Mouse (Mus musculus) CH12.LX (cell line): ENCODE results near the gene Ndufa13. TPM values are rescaled to one million over a fixed set of nuclear protein-coding genes. Genes with fewer than 3 reads are reported as not detected.

Source experiments
- DNase-seq: peaks from one replicate; pipeline ENCODE4 v3.0.0-alpha.2; 2013; ENCODE audit errors: extremely low read depth
- H3K27ac ChIP-seq: 2 replicates; pipeline ENCODE4 v1.5.1; 2012; ENCODE audit warnings: low read depth, mild to moderate bottlenecking, control low read depth, moderate library complexity; ENCODE audit not compliant: insufficient read depth
- H3K27me3 ChIP-seq: replicated peaks from 2 replicates; pipeline ENCODE3; 2012; ENCODE audit warnings: inconsistent platforms
- H3K36me3 ChIP-seq, 2 experiments: replicated peaks in 1 of 2; 2 replicates each; pipeline versions ENCODE3 to v1.6.1; 2012; ENCODE audit warnings: inconsistent platforms in 1 of 2, low read length in 1 of 2, mild to moderate bottlenecking in 1 of 2, mixed read lengths in 1 of 2, moderate library complexity in 1 of 2; ENCODE audit not compliant: control insufficient read depth in 1 of 2, insufficient read depth in 1 of 2
- H3K4me1 ChIP-seq, 2 experiments: 2 replicates each; pipeline ENCODE4 v1.6.1; 2012; ENCODE audit warnings: inconsistent platforms in 1 of 2, moderate library complexity in 1 of 2; ENCODE audit not compliant: insufficient read depth in 2 of 2, control insufficient read depth in 1 of 2
- H3K4me2 ChIP-seq: 2 replicates; pipeline ENCODE4 v1.6.1; 2012; ENCODE audit warnings: low read depth, mild to moderate bottlenecking, control low read depth; ENCODE audit not compliant: poor library complexity, insufficient read depth, severe bottlenecking
- H3K4me3 ChIP-seq, 3 experiments: fragments of 150-350 bp in 1 of 3; sonication (generic) in 1 of 3; replicated peaks in 1 of 3; 2 replicates each; pipeline versions ENCODE3 to v1.5.1; 2011 to 2012; ENCODE audit warnings: low read depth in 2 of 3, low read length in 2 of 3, mild to moderate bottlenecking in 2 of 3, moderate library complexity in 2 of 3, control low read depth in 1 of 3, improper control_type of control experiment in 1 of 3, inconsistent platforms in 1 of 3, mixed read lengths in 1 of 3; ENCODE audit not compliant: poor library complexity in 1 of 3
- H3K79me2 ChIP-seq: replicated peaks from 2 replicates; pipeline ENCODE4 v1.6.1; 2012; ENCODE audit warnings: mild to moderate bottlenecking, moderate library complexity; ENCODE audit not compliant: control insufficient read depth, poor library complexity, insufficient read depth, severe bottlenecking; ENCODE audit errors: extremely low read depth
- H3K9ac ChIP-seq: 2 replicates; pipeline ENCODE4 v1.6.1; 2012; ENCODE audit warnings: low read depth, mild to moderate bottlenecking, control low read depth, moderate library complexity; ENCODE audit not compliant: insufficient read depth
- H3K9me3 ChIP-seq: replicated peaks from 2 replicates; pipeline ENCODE3; 2012; ENCODE audit warnings: low read length, inconsistent platforms, mixed read lengths
- BHLHE40 ChIP-seq: IDR thresholded peaks from 2 replicates; pipeline ENCODE4 v1.6.1; 2011; ENCODE audit warnings: mild to moderate bottlenecking, low read depth, low read length, improper control_type of control experiment
- CHD1 ChIP-seq: IDR thresholded peaks from 2 replicates; pipeline ENCODE4 v1.6.1; 2012; ENCODE audit warnings: low read depth, low read length, improper control_type of control experiment, inconsistent platforms
- CHD2 ChIP-seq: IDR thresholded peaks from 2 replicates; pipeline ENCODE4 v1.6.1; 2011; ENCODE audit warnings: low read length, improper control_type of control experiment
- CTCF ChIP-seq, 2 experiments: IDR thresholded peaks in 1 of 2; conservative IDR thresholded peaks in 1 of 2; 2 replicates each; pipeline ENCODE4 v1.5.1; 2011 to 2012; ENCODE audit warnings: low read depth in 2 of 2, low read length in 2 of 2, improper control_type of control experiment in 1 of 2, inconsistent platforms in 1 of 2, mild to moderate bottlenecking in 1 of 2, moderate library complexity in 1 of 2
- ELF1 ChIP-seq: IDR thresholded peaks from 2 replicates; pipeline ENCODE4 v1.6.1; 2014; ENCODE audit warnings: low read depth, mild to moderate bottlenecking, inconsistent platforms, low read length, improper control_type of control experiment
- EP300 ChIP-seq: IDR thresholded peaks from 2 replicates; pipeline ENCODE4 v1.6.1; 2011; ENCODE audit warnings: low read length, improper control_type of control experiment
- GABPA ChIP-seq: IDR thresholded peaks from 2 replicates; pipeline ENCODE4 v1.6.1; 2012; ENCODE audit warnings: low read depth, low read length, improper control_type of control experiment, inconsistent platforms; ENCODE audit not compliant: insufficient replicate concordance
- MAX ChIP-seq: IDR thresholded peaks from 2 replicates; pipeline ENCODE4 v1.6.1; 2011; ENCODE audit warnings: low read length, improper control_type of control experiment
- MAZ ChIP-seq: IDR thresholded peaks from 2 replicates; pipeline ENCODE4 v1.6.1; 2012; ENCODE audit warnings: low read depth, mild to moderate bottlenecking, inconsistent platforms, low read length, improper control_type of control experiment, moderate library complexity
- MXI1 ChIP-seq: IDR thresholded peaks from 2 replicates; pipeline ENCODE4 v1.6.1; 2011; ENCODE audit warnings: mild to moderate bottlenecking, low read depth, low read length, improper control_type of control experiment
- MYC ChIP-seq: IDR thresholded peaks from 2 replicates; pipeline ENCODE4 v1.6.1; 2011; ENCODE audit warnings: low read depth, mild to moderate bottlenecking, improper control_type of control experiment, low read length
- NELFE ChIP-seq: IDR thresholded peaks from 2 replicates; pipeline ENCODE4 v1.6.1; 2011; ENCODE audit warnings: low read depth, low read length, improper control_type of control experiment
- PAX5 ChIP-seq: IDR thresholded peaks from 2 replicates; pipeline ENCODE4 v1.6.1; 2012; ENCODE audit warnings: low read length, inconsistent platforms, mixed read lengths
- POLR2A ChIP-seq: IDR thresholded peaks from 2 replicates; pipeline ENCODE4 v1.6.1; 2011; ENCODE audit warnings: low read depth, mild to moderate bottlenecking, improper control_type of control experiment, low read length
- POLR2AphosphoS2 ChIP-seq: IDR thresholded peaks from 2 replicates; pipeline ENCODE4 v1.6.1; 2011; ENCODE audit warnings: low read depth, low read length, improper control_type of control experiment
- RAD21 ChIP-seq: IDR thresholded peaks from 2 replicates; pipeline ENCODE4 v1.6.1; 2011; ENCODE audit warnings: low read depth, mild to moderate bottlenecking, low read length, improper control_type of control experiment, moderate library complexity
- RCOR1 ChIP-seq: conservative IDR thresholded peaks from 2 replicates; pipeline ENCODE4 v1.6.1; 2012; ENCODE audit warnings: low read depth, mild to moderate bottlenecking, inconsistent platforms, low read length, improper control_type of control experiment
- SIN3A ChIP-seq: IDR thresholded peaks from 2 replicates; pipeline ENCODE4 v1.6.1; 2012; ENCODE audit warnings: low read length, improper control_type of control experiment, inconsistent platforms
- SMC3 ChIP-seq: IDR thresholded peaks from 2 replicates; pipeline ENCODE4 v1.6.1; 2011; ENCODE audit warnings: low read depth, low read length, improper control_type of control experiment
- TBP ChIP-seq: conservative IDR thresholded peaks from 2 replicates; pipeline ENCODE4 v1.6.1; 2011; ENCODE audit warnings: low read depth, low read length, improper control_type of control experiment
- TCF12 ChIP-seq: IDR thresholded peaks from 2 replicates; pipeline ENCODE4 v1.6.1; 2014; ENCODE audit warnings: low read depth, mild to moderate bottlenecking, inconsistent platforms, low read length, improper control_type of control experiment
- UBTF ChIP-seq: IDR thresholded peaks from 2 replicates; pipeline ENCODE4 v1.6.1; 2012; ENCODE audit warnings: low read depth, mild to moderate bottlenecking, inconsistent platforms, low read length, improper control_type of control experiment, moderate library complexity
- USF1 ChIP-seq: IDR thresholded peaks from 2 replicates; pipeline ENCODE4 v1.6.1; 2014; ENCODE audit warnings: low read depth, mild to moderate bottlenecking, inconsistent platforms, low read length, improper control_type of control experiment
- USF2 ChIP-seq: conservative IDR thresholded peaks from 2 replicates; pipeline ENCODE4 v1.6.1; 2011; ENCODE audit warnings: low read depth, low read length, improper control_type of control experiment
- ZKSCAN1 ChIP-seq: IDR thresholded peaks from 2 replicates; pipeline ENCODE4 v1.6.1; 2012; ENCODE audit warnings: low read depth, inconsistent platforms, low read length, improper control_type of control experiment, borderline replicate concordance
- ZMIZ1 ChIP-seq: IDR thresholded peaks from 2 replicates; pipeline ENCODE4 v1.6.1; 2012; ENCODE audit warnings: low read depth, mild to moderate bottlenecking, inconsistent platforms, low read length, improper control_type of control experiment
- ZNF384 ChIP-seq: IDR thresholded peaks from 2 replicates; pipeline ENCODE4 v1.6.1; 2012; ENCODE audit warnings: low read depth, low read length, improper control_type of control experiment, inconsistent platforms
- dilution Hi-C: fragments of 300-500 bp; cut with MboI; formaldehyde crosslinking; loops from 2 replicates; pipeline ENCODE4 v1.14.3; 2020; ENCODE audit warnings: low sequenced_read_pairs; ENCODE audit not compliant: extremely low pct_unique_long_range_greater_than_20kb, extremely low pct_ligation_motif_present
- in situ Hi-C: fragments of 300-500 bp; cut with MboI; formaldehyde crosslinking; loops from 3 replicates; pipeline ENCODE4 v1.14.3; 2019; ENCODE audit warnings: low sequenced_read_pairs, low pct_ligation_motif_present, low pct_unique_long_range_greater_than_20kb, mixed read lengths
- polyA plus RNA-seq: library from polyadenylated mRNA; unstranded; fragments of >175 nt; gene quantifications from 2 replicates; pipeline ENCODE4 v1.2.1, GENCODE M21; 2012; ENCODE audit warnings: low read depth; ENCODE audit not compliant: insufficient read length
- total RNA-seq, 2 experiments: library from RNA; depleted of rRNA; stranded (reverse); fragments of 300-350 nt in 1 of 2; fragments of >200 nt in 1 of 2; gene quantifications; 2 replicates each; pipeline ENCODE4 v1.2.3; 2012 to 2014

The Ndufa13 gene
- total and polyA plus RNA-seq, 3 experiments, result 74.7 to 177 (median 90.1) TPM

DNA sequence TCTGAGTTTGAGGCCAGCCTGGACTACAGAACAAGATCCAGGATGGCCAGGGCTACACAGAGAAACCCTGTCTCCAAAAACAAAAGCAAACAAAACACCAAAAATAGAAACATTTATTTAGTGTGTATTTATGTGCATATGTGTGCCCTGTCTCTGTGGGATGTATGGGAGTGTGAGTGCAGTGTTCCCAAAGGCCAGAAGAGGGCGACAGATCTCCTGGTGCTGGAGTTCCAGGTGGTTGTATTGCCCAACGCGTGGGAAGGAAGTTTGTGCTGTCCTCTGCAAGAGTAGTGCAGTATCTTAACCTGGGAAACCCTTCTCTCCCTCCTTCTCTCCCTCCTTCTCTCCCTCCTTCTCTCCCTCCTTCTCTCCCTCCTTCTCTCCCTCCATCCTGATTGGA, 52.5 kb downstream of the Ndufa13 start:
- TF ChIP-seq POLR2AphosphoS2, result no peak
- TF ChIP-seq PAX5, result no peak
- no peak for TF ChIP-seq ELF1
- no peak for TF ChIP-seq ZNF384
- TF ChIP-seq CHD1, result no peak
- no peak for TF ChIP-seq ZKSCAN1
- no peak for TF ChIP-seq MAX
- TF ChIP-seq RAD21, result peak; percentile 28
- peak; percentile 29 to 56; a peak in 2 of 4 replicates for TF ChIP-seq CTCF (conservative IDR thresholded peaks at IDR 0.05 in 1 of 2, IDR thresholded peaks at IDR 0.05 in 1 of 2; ENCODE audit: low read depth in 2 of 2, low read length in 2 of 2)
- no peak for TF ChIP-seq MAZ
- no peak for TF ChIP-seq POLR2A
- no peak for TF ChIP-seq USF2
- TF ChIP-seq ZMIZ1, result no peak
- no peak for TF ChIP-seq CHD2
- no peak for TF ChIP-seq UBTF
- TF ChIP-seq MXI1, result no peak
- no peak for TF ChIP-seq NELFE
- TF ChIP-seq BHLHE40, result no peak
- TF ChIP-seq RCOR1, result no peak
- peak; percentile 30 for TF ChIP-seq SMC3
- TF ChIP-seq USF1, result no peak
- TF ChIP-seq GABPA, result no peak
- no peaks in the 10 kb centered on the region for H3K9me3 ChIP-seq
- no peaks in the 10 kb centered on the region for H3K79me2 ChIP-seq
- no peaks in the 10 kb centered on the region for H3K27me3 ChIP-seq
- H3K9ac ChIP-seq, result no peak overlapping the region
- H3K4me1 ChIP-seq, result peaks cover 0 to 9% of the 10 kb centered on the region in 2 experiments; a peak in 2 of 4 replicates
- dilution Hi-C loops, result no loop called here
- no peak overlapping the region for H3K4me2 ChIP-seq
- H3K27ac ChIP-seq, result no peak overlapping the region
- in situ Hi-C loops, result no loop called here
- peak; percentile 44 for DNase-seq
- no peak overlapping the region for H3K4me3 ChIP-seq
- H3K36me3 ChIP-seq, result no peaks in the 10 kb centered on the region

DNA sequence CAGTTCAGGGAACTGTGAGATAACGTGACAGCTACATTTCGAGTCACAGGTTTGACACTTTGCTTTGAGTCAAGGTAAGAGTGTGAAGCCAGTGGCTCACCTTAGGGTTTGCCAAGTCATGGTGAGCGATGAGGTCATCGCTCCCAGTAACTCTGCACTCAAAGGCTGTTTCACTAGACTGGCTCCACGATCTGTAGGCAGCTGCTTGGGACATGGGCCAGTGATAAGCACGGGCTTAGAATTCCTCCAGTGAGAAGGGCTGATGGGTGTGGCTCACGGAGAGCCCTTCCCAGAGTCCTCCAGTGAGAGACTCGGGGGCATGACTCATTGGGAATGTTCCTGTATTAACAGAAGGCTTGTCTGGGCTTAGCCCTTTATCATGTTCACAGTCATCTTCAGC, 53.4 kb downstream of the Ndufa13 start:
- Histone ChIP-seq H3K4me3 (no peak overlapping the region), H3K79me2 (no peaks in the 10 kb centered on the region), H3K36me3 (no peaks in the 10 kb centered on the region), H3K27ac (no peak overlapping the region), H3K4me2 (no peak overlapping the region), H3K9me3 (no peaks in the 10 kb centered on the region), H3K4me1 (peaks cover 0 to 9% of the 10 kb centered on the region in 2 experiments; a peak in 2 of 4 replicates), H3K27me3 (no peaks in the 10 kb centered on the region), H3K9ac (no peak overlapping the region)
- no peak for TF ChIP-seq EP300
- TF ChIP-seq TCF12, result no peak
- TF ChIP-seq MXI1, result no peak
- TF ChIP-seq MYC, result no peak
- no peak for TF ChIP-seq SIN3A
- TF ChIP-seq ZMIZ1, result no peak
- no peak for TF ChIP-seq TBP
- no peak for TF ChIP-seq USF1
- TF ChIP-seq MAX, result no peak
- no peak for TF ChIP-seq BHLHE40
- TF ChIP-seq MAZ, result no peak
- TF ChIP-seq POLR2A, result no peak
- in situ Hi-C loops, result no loop called here
- dilution Hi-C loops, result no loop called here
- DNase-seq, result no peak
